Mouse (Mus musculus) heart, embryonic 14.5 days (tissue): ENCODE measurements around the gene Pth1r. TPM values are rescaled to one million over a fixed set of nuclear protein-coding genes. Genes with fewer than 3 reads are reported as not detected.
A peak's percentile ranks its signal among the peaks of the same experiment; 100 is the strongest.

ENCODE experiments used
- ATAC-seq: fragments of 200-750 bp; cut with Nextera tagmentation; 2 replicates; pipeline ENCODE4 v1.8.0; 2017; ENCODE audit warnings: low read depth, moderate TSS enrichment; ENCODE audit not compliant: insufficient number of reproducible peaks, insufficient read depth, low FRiP score
- H3K27ac ChIP-seq, 2 experiments: fragments of 200-500 bp in 1 of 2; fragments of 300-500 bp in 1 of 2; sonication (generic) in 1 of 2; replicated peaks in 1 of 2; 2 replicates each; pipeline ENCODE4 v1.5.1; 2012 to 2014; ENCODE audit warnings: low read depth in 2 of 2, low read length in 2 of 2, control low read depth in 1 of 2, mild to moderate bottlenecking in 1 of 2, mixed read lengths in 1 of 2; ENCODE audit not compliant: control insufficient read depth in 1 of 2, insufficient read depth in 1 of 2
- H3K27me3 ChIP-seq: fragments of 300-500 bp; sonication (generic); 2 replicates; pipeline ENCODE4 v1.6.1; 2014; ENCODE audit warnings: mild to moderate bottlenecking, low read length, control low read depth; ENCODE audit not compliant: control insufficient read depth, insufficient read depth
- H3K36me3 ChIP-seq: fragments of 300-500 bp; sonication (generic); 2 replicates; pipeline ENCODE4 v1.6.1; 2014; ENCODE audit warnings: mild to moderate bottlenecking, control low read depth, low read length, mixed read lengths; ENCODE audit not compliant: control insufficient read depth, insufficient read depth
- H3K4me1 ChIP-seq, 2 experiments: fragments of 200-500 bp in 1 of 2; fragments of 300-500 bp in 1 of 2; sonication (generic) in 1 of 2; 2 replicates each; pipeline ENCODE4 v1.6.1; 2012 to 2014; ENCODE audit warnings: low read length in 2 of 2, control low read depth in 1 of 2, mixed read lengths in 1 of 2; ENCODE audit not compliant: control insufficient read depth in 2 of 2, insufficient read depth in 2 of 2
- H3K4me2 ChIP-seq: fragments of 300-500 bp; sonication (generic); 2 replicates; pipeline ENCODE4 v1.6.1; 2014; ENCODE audit warnings: mild to moderate bottlenecking, low read length
- H3K4me3 ChIP-seq, 2 experiments: fragments of 200-500 bp in 1 of 2; fragments of 300-500 bp in 1 of 2; sonication (generic) in 1 of 2; 2 replicates each; pipeline ENCODE4 v1.5.1; 2012 to 2014; ENCODE audit warnings: low read length in 2 of 2, mild to moderate bottlenecking in 2 of 2, control low read depth in 1 of 2, low read depth in 1 of 2, moderate library complexity in 1 of 2; ENCODE audit not compliant: control insufficient read depth in 1 of 2, insufficient read depth in 1 of 2
- H3K9ac ChIP-seq: fragments of 300-500 bp; sonication (generic); 2 replicates; pipeline ENCODE4 v1.6.1; 2014; ENCODE audit warnings: mild to moderate bottlenecking, low read length
- H3K9me3 ChIP-seq: fragments of 300-500 bp; sonication (generic); 2 replicates; pipeline ENCODE4 v1.6.1; 2016; ENCODE audit warnings: low read length, control low read depth; ENCODE audit not compliant: control insufficient read depth
- WGBS: fragments of 180-500 bp; shearing (Covaris S2); extraction: QIAGEN DNeasy Blood & Tissue Kit; methylation state at CpG from one replicate; pipeline ENCODE4 v1.1.7; 2014; 5-methylcytosine and 5-hydroxymethylcytosine counted together
- polyA plus RNA-seq: library from polyadenylated mRNA; unstranded; fragments of >200 nt; fragmentation: Nextera tagmentation; extraction: Ambion mirVana; gene quantifications from 2 replicates; pipeline ENCODE4 v1.2.1, GENCODE M21; 2014

Pth1r gene
- polyA plus RNA-seq, 1 experiment from 2014 or later, result 22.2 TPM

DNA sequence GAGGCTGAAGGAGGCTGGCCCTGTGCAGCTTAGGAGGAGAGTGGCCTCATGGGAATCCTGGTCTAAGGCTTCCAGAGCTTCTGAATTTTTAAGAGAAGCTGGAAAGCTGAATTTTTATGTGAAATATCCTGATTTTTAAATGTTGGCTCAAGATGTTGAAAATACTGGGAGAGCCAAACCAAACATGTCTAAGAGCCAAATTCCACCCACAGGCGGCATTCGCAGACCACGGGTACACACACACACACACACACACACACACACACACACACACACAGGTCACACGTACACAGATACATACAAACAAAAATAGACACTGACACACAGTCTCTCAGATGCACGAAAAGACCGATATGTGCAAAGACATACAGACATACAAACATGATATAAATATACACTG, 28.9 kb downstream of the Pth1r start:
- H3K27me3 ChIP-seq, result no peaks in the 10 kb centered on the region
- H3K36me3 ChIP-seq, result peaks cover 38% of the 10 kb centered on the region
- H3K9me3 ChIP-seq, result no peaks in the 10 kb centered on the region
- H3K4me2 ChIP-seq, result no peak overlapping the region
- WGBS, result 80% methylated on average over 6 of the region's 6 CpGs
- H3K4me3 ChIP-seq, result no peak overlapping the region
- no peak for ATAC-seq
- H3K9ac ChIP-seq, result no peak overlapping the region
- no peak overlapping the region for H3K27ac ChIP-seq
- peaks cover 0 to 4% of the 10 kb centered on the region in 2 experiments; a peak in 2 of 4 replicates for H3K4me1 ChIP-seq

GRCm38 (mm10) chr9:110716775-110717174, 30.2 kb downstream of the Pth1r start:
- no peak overlapping the region for H3K27ac ChIP-seq
- 33% methylated on average over 4 of the region's 4 CpGs for WGBS
- ATAC-seq, result peak; percentile 28; the same call in 1 of the 2 replicates

DNA sequence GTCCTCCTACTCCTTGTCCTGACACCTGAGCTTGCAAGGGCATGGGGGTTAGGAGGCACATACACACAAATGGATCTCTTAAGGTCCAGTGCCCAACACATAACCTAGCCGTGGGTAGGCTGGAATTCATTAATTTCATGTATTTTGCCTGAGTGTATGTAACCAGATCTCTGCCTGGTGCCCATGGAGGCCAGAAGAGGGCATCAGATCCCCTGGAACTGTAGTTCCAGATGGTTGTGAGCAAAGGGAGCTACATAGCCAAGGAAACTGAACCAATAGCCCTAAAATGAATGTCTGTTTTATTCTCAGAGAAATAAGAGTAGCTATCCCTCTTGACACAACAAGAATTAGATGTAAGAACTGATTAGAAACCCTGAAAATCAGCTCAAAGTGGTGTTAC, 31.5 kb downstream of the Pth1r start:
- no peaks in the 10 kb centered on the region for H3K27me3 ChIP-seq
- no peak for ATAC-seq
- WGBS, result 59% methylated on average over 1 of the region's 1 CpGs
- H3K36me3 ChIP-seq, result peaks cover 43% of the 10 kb centered on the region
- H3K9me3 ChIP-seq, result no peaks in the 10 kb centered on the region
- no peak overlapping the region for H3K27ac ChIP-seq
- H3K4me3 ChIP-seq, result no peak overlapping the region
- H3K4me2 ChIP-seq, result no peak overlapping the region
- H3K4me1 ChIP-seq, result peaks cover 0 to 4% of the 10 kb centered on the region in 2 experiments; a peak in 2 of 4 replicates
- no peak overlapping the region for H3K9ac ChIP-seq

More at GRCm38 (mm10) chr9:110716775-110717174, 30.2 kb downstream of the Pth1r start:
- Histone ChIP-seq H3K36me3 (peaks cover 40% of the 10 kb centered on the region), H3K27me3 (no peaks in the 10 kb centered on the region), H3K4me1 (peaks cover 0 to 4% of the 10 kb centered on the region in 2 experiments; a peak in 2 of 4 replicates), H3K9me3 (no peaks in the 10 kb centered on the region), H3K9ac (no peak overlapping the region), H3K4me2 (no peak overlapping the region), H3K4me3 (no peak overlapping the region)

GRCm38 (mm10) chr9:110713389-110713788, 33.6 kb downstream of the Pth1r start:
- Histone ChIP-seq H3K9me3 (no peaks in the 10 kb centered on the region), H3K4me3 (no peak overlapping the region), H3K4me1 (peaks cover 0 to 11% of the 10 kb centered on the region in 2 experiments; a peak in 3 of 4 replicates), H3K4me2 (no peak overlapping the region), H3K36me3 (peaks cover 46% of the 10 kb centered on the region), H3K27ac (no peak overlapping the region), H3K27me3 (no peaks in the 10 kb centered on the region), H3K9ac (no peak overlapping the region)
- 78% methylated on average over 1 of the region's 1 CpGs for WGBS
- ATAC-seq, result no peak

- no peak overlapping the region for H3K4me2 ChIP-seq
- no peaks in the 10 kb centered on the region for H3K27me3 ChIP-seq
- H3K9me3 ChIP-seq, result no peaks in the 10 kb centered on the region
- WGBS, result 88% methylated on average over 4 of the region's 4 CpGs
- no peak overlapping the region for H3K9ac ChIP-seq
- peaks cover 0 to 11% of the 10 kb centered on the region in 2 experiments; a peak in 3 of 4 replicates for H3K4me1 ChIP-seq
- ATAC-seq, result no peak
- no peak overlapping the region for H3K27ac ChIP-seq
- H3K4me3 ChIP-seq, result no peak overlapping the region
- H3K36me3 ChIP-seq, result peaks cover 48% of the 10 kb centered on the region
Measured at GRCm38 (mm10) chr9:110712545-110712944, 34.4 kb downstream of the Pth1r start.

- H3K27ac ChIP-seq, result no peak overlapping the region
- no peak overlapping the region for H3K4me2 ChIP-seq
- H3K4me1 ChIP-seq, result peaks cover 0 to 11% of the 10 kb centered on the region in 2 experiments; a peak in 3 of 4 replicates
- WGBS, result 90% methylated on average over 6 of the region's 6 CpGs
- no peaks in the 10 kb centered on the region for H3K27me3 ChIP-seq
- no peak for ATAC-seq
- no peak overlapping the region for H3K9ac ChIP-seq
- no peak overlapping the region for H3K4me3 ChIP-seq
- H3K9me3 ChIP-seq, result no peaks in the 10 kb centered on the region
- peaks cover 48% of the 10 kb centered on the region for H3K36me3 ChIP-seq
Measured at GRCm38 (mm10) chr9:110711996-110712395, 34.9 kb downstream of the Pth1r start.

DNA sequence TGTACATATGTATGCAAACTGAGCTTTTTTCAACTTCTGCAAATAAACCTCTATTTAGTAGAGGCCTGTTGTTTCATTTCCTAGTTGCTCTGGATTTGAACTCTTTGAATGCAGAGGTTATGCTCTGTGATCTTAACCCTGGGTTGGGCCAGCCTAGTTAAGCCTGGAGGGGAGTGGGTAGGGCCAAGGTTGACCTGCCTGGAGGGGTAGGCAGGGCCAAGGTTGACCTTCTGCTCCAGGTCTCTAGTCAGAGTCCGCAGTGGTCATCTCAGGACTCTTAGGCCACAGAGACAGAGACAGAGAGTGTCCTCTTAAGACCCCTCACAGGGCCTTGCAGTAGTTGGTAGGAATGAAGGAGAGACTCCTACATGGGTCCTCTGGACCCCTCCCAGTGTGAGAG, 35.4 kb downstream of the Pth1r start:
- ATAC-seq, result no peak

More for the DNA sequence above, 35.4 kb downstream of the Pth1r start:
- no peak overlapping the region for H3K9ac ChIP-seq
- H3K36me3 ChIP-seq, result peaks cover 48% of the 10 kb centered on the region
- peaks cover 0 to 11% of the 10 kb centered on the region in 2 experiments; a peak in 3 of 4 replicates for H3K4me1 ChIP-seq
- WGBS, result 77% methylated on average over 1 of the region's 1 CpGs
- H3K4me2 ChIP-seq, result no peak overlapping the region
- no peak overlapping the region for H3K4me3 ChIP-seq
- H3K27me3 ChIP-seq, result no peaks in the 10 kb centered on the region
- H3K9me3 ChIP-seq, result no peaks in the 10 kb centered on the region
- no peak overlapping the region for H3K27ac ChIP-seq
